Mouse (Mus musculus) urinary bladder, postnatal 14 days (tissue): ENCODE results near the gene Inha.

Experiments used
- DNase-seq: peaks from one replicate; pipeline ENCODE4 v3.0.0; 2021; ENCODE audit warnings: low spot score

The Inha gene

GRCm38 (mm10) chr1:75521321-75522031 is 14.6 kb downstream of the Inha start, which contains the start of gene Stk11ip:
Stk11ip (plus strand) TSS chr1:75521529.
- peak; percentile 95 for DNase-seq

- DNase-seq: no peak
Observed at GRCm38 (mm10) chr1:75524679-75525078, 17.8 kb downstream of the Inha start.

- no peak for DNase-seq
Observed at GRCm38 (mm10) chr1:75530546-75530945, 23.7 kb downstream of the Inha start.

- DNase-seq: no peak
Observed at GRCm38 (mm10) chr1:75532280-75533172, 25.6 kb downstream of the Inha start.

- DNase-seq: no peak
Observed at GRCm38 (mm10) chr1:75533325-75534252, 26.7 kb downstream of the Inha start.

GRCm38 (mm10) chr1:75537587-75537986 is 30.7 kb downstream of the Inha start:
- no peak for DNase-seq

GRCm38 (mm10) chr1:75538597-75539190 is 31.8 kb downstream of the Inha start:
- DNase-seq: no peak

- DNase-seq: no peak
Observed at GRCm38 (mm10) chr1:75541496-75541895, 34.6 kb downstream of the Inha start.

GRCm38 (mm10) chr1:75544351-75544750 is 37.5 kb downstream of the Inha start:
- no peak for DNase-seq

GRCm38 (mm10) chr1:75545965-75546956 is 39.4 kb downstream of the Inha start, which contains the start of gene Slc4a3:
Slc4a3 (plus strand) TSS chr1:75546266.
- peak; percentile 69 for DNase-seq

- DNase-seq: no peak
Observed at GRCm38 (mm10) chr1:75547351-75547750, 40.5 kb downstream of the Inha start.

GRCm38 (mm10) chr1:75548083-75548482 is 41.2 kb downstream of the Inha start:
- no peak for DNase-seq

GRCm38 (mm10) chr1:75548871-75549270 is 42.0 kb downstream of the Inha start:
- no peak for DNase-seq

- DNase-seq: no peak
Observed at GRCm38 (mm10) chr1:75549289-75550279, 42.7 kb downstream of the Inha start.

- DNase-seq: no peak
Observed at GRCm38 (mm10) chr1:75550586-75550985, 43.7 kb downstream of the Inha start.

- DNase-seq: no peak
Observed at GRCm38 (mm10) chr1:75555680-75556079, 48.8 kb downstream of the Inha start.

- no peak for DNase-seq
Observed at GRCm38 (mm10) chr1:75556143-75556781, 49.4 kb downstream of the Inha start.

- no peak for DNase-seq
Observed at GRCm38 (mm10) chr1:75557041-75557440, 50.2 kb downstream of the Inha start.
